Mouse (Mus musculus): ENCODE measurements around the gene Actr2. TPM values are rescaled to one million over a fixed set of nuclear protein-coding genes. Genes with fewer than 3 reads are reported as not detected.

The Actr2 gene
- polyA plus RNA-seq, 1 experiment, result 11.3 TPM

- Histone ChIP-seq H3K4me3 (ENCODE audit: control insufficient read depth, low read depth, low read length) (no peak overlapping the region), H3K4me1 (ENCODE audit: control insufficient read depth, insufficient read depth, low read length) (no peaks in the 10 kb centered on the region), H3K27ac (ENCODE audit: control insufficient read depth, insufficient read depth, low read depth, low read length) (no peak overlapping the region), H3K36me3 (ENCODE audit: control insufficient read depth, insufficient read depth, low read length) (no peaks in the 10 kb centered on the region), H3K27me3 (ENCODE audit: control insufficient read depth, insufficient read depth, low read length) (no peaks in the 10 kb centered on the region)
- TF ChIP-seq CTCF (IDR thresholded peaks at IDR 0.05; ENCODE audit: control insufficient read depth, insufficient read depth, insufficient replicate concordance, low read depth, low read length), result no peak
- no peak for TF ChIP-seq POLR2A (IDR thresholded peaks at IDR 0.05; ENCODE audit: control insufficient read depth, low read depth, low read length)
Observed at GRCm38 (mm10) chr11:20028396-20028795, 84.3 kb downstream of the Actr2 start.

GRCm38 (mm10) chr11:20027719-20028118 lies 85.0 kb downstream of the Actr2 start:
- Histone ChIP-seq H3K4me1 (ENCODE audit: control insufficient read depth, insufficient read depth, low read length) (no peaks in the 10 kb centered on the region), H3K4me3 (ENCODE audit: control insufficient read depth, low read depth, low read length) (no peak overlapping the region), H3K36me3 (ENCODE audit: control insufficient read depth, insufficient read depth, low read length) (no peaks in the 10 kb centered on the region), H3K27ac (ENCODE audit: control insufficient read depth, insufficient read depth, low read depth, low read length) (no peak overlapping the region), H3K27me3 (ENCODE audit: control insufficient read depth, insufficient read depth, low read length) (no peaks in the 10 kb centered on the region)
- TF ChIP-seq POLR2A (IDR thresholded peaks at IDR 0.05; ENCODE audit: control insufficient read depth, low read depth, low read length) (no peak), CTCF (IDR thresholded peaks at IDR 0.05; ENCODE audit: control insufficient read depth, insufficient read depth, insufficient replicate concordance, low read depth, low read length) (no peak)

GRCm38 (mm10) chr11:20025899-20026298 lies 86.8 kb downstream of the Actr2 start:
- H3K4me3 ChIP-seq (ENCODE audit: control insufficient read depth, low read depth, low read length), result no peak overlapping the region
- peaks cover 6% of the 10 kb centered on the region for H3K4me1 ChIP-seq (ENCODE audit: control insufficient read depth, insufficient read depth, low read length)
- TF ChIP-seq POLR2A (IDR thresholded peaks at IDR 0.05; ENCODE audit: control insufficient read depth, low read depth, low read length) (no peak), CTCF (IDR thresholded peaks at IDR 0.05; ENCODE audit: control insufficient read depth, insufficient read depth, insufficient replicate concordance, low read depth, low read length) (no peak)
- no peaks in the 10 kb centered on the region for H3K27me3 ChIP-seq (ENCODE audit: control insufficient read depth, insufficient read depth, low read length)
- H3K36me3 ChIP-seq (ENCODE audit: control insufficient read depth, insufficient read depth, low read length), result no peaks in the 10 kb centered on the region
- no peak overlapping the region for H3K27ac ChIP-seq (ENCODE audit: control insufficient read depth, insufficient read depth, low read depth, low read length)

- Histone ChIP-seq H3K27ac (ENCODE audit: control insufficient read depth, insufficient read depth, low read depth, low read length) (no peak overlapping the region), H3K27me3 (ENCODE audit: control insufficient read depth, insufficient read depth, low read length) (no peaks in the 10 kb centered on the region), H3K4me3 (ENCODE audit: control insufficient read depth, low read depth, low read length) (no peak overlapping the region), H3K36me3 (ENCODE audit: control insufficient read depth, insufficient read depth, low read length) (no peaks in the 10 kb centered on the region), H3K4me1 (ENCODE audit: control insufficient read depth, insufficient read depth, low read length) (peaks cover 6% of the 10 kb centered on the region)
- TF ChIP-seq CTCF (IDR thresholded peaks at IDR 0.05; ENCODE audit: control insufficient read depth, insufficient read depth, insufficient replicate concordance, low read depth, low read length) (no peak), POLR2A (IDR thresholded peaks at IDR 0.05; ENCODE audit: control insufficient read depth, low read depth, low read length) (no peak)
Observed at GRCm38 (mm10) chr11:20022911-20023482, 89.7 kb downstream of the Actr2 start.

- no peak overlapping the region for H3K4me3 ChIP-seq (ENCODE audit: control insufficient read depth, low read depth, low read length)
- H3K36me3 ChIP-seq (ENCODE audit: control insufficient read depth, insufficient read depth, low read length), result no peaks in the 10 kb centered on the region
Observed at GRCm38 (mm10) chr11:20022462-20022861, 90.3 kb downstream of the Actr2 start.

GRCm38 (mm10) chr11:20020720-20021119 lies 92.0 kb downstream of the Actr2 start:
- Histone ChIP-seq H3K36me3 (ENCODE audit: control insufficient read depth, insufficient read depth, low read length) (no peaks in the 10 kb centered on the region), H3K27ac (ENCODE audit: control insufficient read depth, insufficient read depth, low read depth, low read length) (no peak overlapping the region), H3K4me1 (ENCODE audit: control insufficient read depth, insufficient read depth, low read length) (peaks cover 6% of the 10 kb centered on the region), H3K4me3 (ENCODE audit: control insufficient read depth, low read depth, low read length) (peak overlapping the region; percentile 78), H3K27me3 (ENCODE audit: control insufficient read depth, insufficient read depth, low read length) (no peaks in the 10 kb centered on the region)
- TF ChIP-seq POLR2A (IDR thresholded peaks at IDR 0.05; ENCODE audit: control insufficient read depth, low read depth, low read length), result no peak

More at GRCm38 (mm10) chr11:20022462-20022861, 90.3 kb downstream of the Actr2 start:
- Histone ChIP-seq H3K27ac (ENCODE audit: control insufficient read depth, insufficient read depth, low read depth, low read length) (no peak overlapping the region), H3K27me3 (ENCODE audit: control insufficient read depth, insufficient read depth, low read length) (no peaks in the 10 kb centered on the region), H3K4me1 (ENCODE audit: control insufficient read depth, insufficient read depth, low read length) (peaks cover 6% of the 10 kb centered on the region)
- TF ChIP-seq CTCF (IDR thresholded peaks at IDR 0.05; ENCODE audit: control insufficient read depth, insufficient read depth, insufficient replicate concordance, low read depth, low read length) (no peak), POLR2A (IDR thresholded peaks at IDR 0.05; ENCODE audit: control insufficient read depth, low read depth, low read length) (no peak)

GRCm38 (mm10) chr11:20018905-20019304 lies 93.8 kb downstream of the Actr2 start:
- H3K36me3 ChIP-seq (ENCODE audit: control insufficient read depth, insufficient read depth, low read length), result no peaks in the 10 kb centered on the region
- TF ChIP-seq POLR2A (IDR thresholded peaks at IDR 0.05; ENCODE audit: control insufficient read depth, low read depth, low read length), result no peak
- TF ChIP-seq CTCF (IDR thresholded peaks at IDR 0.05; ENCODE audit: control insufficient read depth, insufficient read depth, insufficient replicate concordance, low read depth, low read length), result no peak
- no peak overlapping the region for H3K27ac ChIP-seq (ENCODE audit: control insufficient read depth, insufficient read depth, low read depth, low read length)
- no peak overlapping the region for H3K4me3 ChIP-seq (ENCODE audit: control insufficient read depth, low read depth, low read length)
- H3K27me3 ChIP-seq (ENCODE audit: control insufficient read depth, insufficient read depth, low read length), result no peaks in the 10 kb centered on the region
- H3K4me1 ChIP-seq (ENCODE audit: control insufficient read depth, insufficient read depth, low read length), result peaks cover 6% of the 10 kb centered on the region

- H3K27me3 ChIP-seq (ENCODE audit: control insufficient read depth, insufficient read depth, low read length), result no peaks in the 10 kb centered on the region
- H3K36me3 ChIP-seq (ENCODE audit: control insufficient read depth, insufficient read depth, low read length), result no peaks in the 10 kb centered on the region
- H3K4me1 ChIP-seq (ENCODE audit: control insufficient read depth, insufficient read depth, low read length), result peaks cover 6% of the 10 kb centered on the region
- H3K27ac ChIP-seq (ENCODE audit: control insufficient read depth, insufficient read depth, low read depth, low read length), result no peak overlapping the region
- TF ChIP-seq CTCF (IDR thresholded peaks at IDR 0.05; ENCODE audit: control insufficient read depth, insufficient read depth, insufficient replicate concordance, low read depth, low read length) (no peak), POLR2A (IDR thresholded peaks at IDR 0.05; ENCODE audit: control insufficient read depth, low read depth, low read length) (no peak)
- H3K4me3 ChIP-seq (ENCODE audit: control insufficient read depth, low read depth, low read length), result no peak overlapping the region
Observed at GRCm38 (mm10) chr11:20017937-20018336, 94.8 kb downstream of the Actr2 start.

Measured in testis, adult 2 months (tissue).